Mouse (Mus musculus): Measurements from ENCODE around the gene Vmn1r208.
"Not testable (repeated sequence)": the region's sequence is repeated elsewhere in the genome, so short reads cannot be mapped to it uniquely, and the experiment has no call there.

DNA sequence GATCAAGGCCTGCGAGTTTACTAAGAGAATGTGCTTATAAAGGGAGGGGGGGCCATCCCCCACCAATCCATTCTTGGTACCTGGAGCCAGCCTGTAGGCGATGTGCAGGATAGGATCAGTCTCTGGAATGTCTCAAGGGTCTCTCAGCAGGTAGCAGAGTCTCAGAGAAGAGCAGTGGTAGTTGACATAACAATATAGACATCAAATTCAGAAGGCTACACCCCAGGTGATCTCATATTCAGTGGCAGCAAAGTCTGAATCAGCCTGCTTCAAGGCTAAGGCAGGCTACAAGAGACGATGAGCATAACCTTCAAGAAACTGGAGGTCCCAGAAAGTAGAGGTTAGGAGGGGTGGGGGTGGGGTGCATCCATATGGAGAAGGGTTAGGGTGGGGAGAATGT lies 10.9 kb upstream of the Vmn1r208 start:
- not testable (repeated sequence) for TF ChIP-seq CTCF, POLR2A (IDR thresholded peaks at IDR 0.05; ENCODE audit: insufficient read depth, low read depth, low read length)
